Mouse (Mus musculus) embryonic facial prominence, embryonic 11.5 days (tissue): ENCODE measurements around the gene Tulp2. TPM values are rescaled to one million over a fixed set of nuclear protein-coding genes. Genes with fewer than 3 reads are reported as not detected.
A peak's percentile ranks its signal among the peaks of the same experiment; 100 is the strongest.

Experiments
- ATAC-seq: fragments of 200-750 bp; cut with Nextera tagmentation; replicated peaks from 2 replicates; pipeline ENCODE4 v1.8.0; 2017; ENCODE audit warnings: low read depth; ENCODE audit not compliant: insufficient number of reproducible peaks, low FRiP score, low TSS enrichment
- DNase-seq: peaks from one replicate; pipeline ENCODE4 v3.0.0-alpha.2; 2015; ENCODE audit warnings: low spot score
- H3K27ac ChIP-seq: fragments of 300-500 bp; sonication (generic); replicated peaks from 2 replicates; pipeline ENCODE4 v1.5.1; 2014; ENCODE audit warnings: mild to moderate bottlenecking, low read depth, low read length, control low read depth
- H3K27me3 ChIP-seq: fragments of 300-500 bp; sonication (generic); 2 replicates; pipeline ENCODE4 v1.6.1; 2014; ENCODE audit warnings: mild to moderate bottlenecking, low read length, moderate library complexity, mixed read lengths; ENCODE audit not compliant: control insufficient read depth, insufficient read depth
- H3K36me3 ChIP-seq: fragments of 300-500 bp; sonication (generic); replicated peaks from 2 replicates; pipeline ENCODE4 v1.6.1; 2014; ENCODE audit warnings: low read depth, mild to moderate bottlenecking, low read length, moderate library complexity, mixed read lengths; ENCODE audit not compliant: control insufficient read depth, insufficient read depth
- H3K4me1 ChIP-seq: fragments of 300-500 bp; sonication (generic); 2 replicates; pipeline ENCODE4 v1.6.1; 2014; ENCODE audit warnings: low read length, mixed read lengths; ENCODE audit not compliant: control insufficient read depth, insufficient read depth
- H3K4me2 ChIP-seq: fragments of 300-500 bp; sonication (generic); 2 replicates; pipeline ENCODE4 v1.6.1; 2014; ENCODE audit warnings: low read depth, mild to moderate bottlenecking, control low read depth, low read length, moderate library complexity
- H3K4me3 ChIP-seq: fragments of 300-500 bp; sonication (generic); 2 replicates; pipeline ENCODE4 v1.5.1; 2014; ENCODE audit warnings: low read depth, low read length, control low read depth
- H3K9ac ChIP-seq: fragments of 300-500 bp; sonication (generic); replicated peaks from 2 replicates; pipeline ENCODE4 v1.6.1; 2014; ENCODE audit warnings: mild to moderate bottlenecking, control low read depth, low read length
- H3K9me3 ChIP-seq: fragments of 300-500 bp; sonication (generic); replicated peaks from 2 replicates; pipeline ENCODE4 v1.6.1; 2016; ENCODE audit warnings: mild to moderate bottlenecking, low read length, inconsistent platforms, mixed read lengths; ENCODE audit not compliant: control insufficient read depth
- WGBS: fragments of 180-500 bp; shearing (Covaris S2); extraction: QIAGEN DNeasy Blood & Tissue Kit; methylation state at CpG from one replicate; pipeline ENCODE4 v1.1.7; 2014; 5-methylcytosine and 5-hydroxymethylcytosine counted together
- polyA plus RNA-seq: library from polyadenylated mRNA; unstranded; fragments of >200 nt; fragmentation: Nextera tagmentation; extraction: Ambion mirVana; gene quantifications from 2 replicates; pipeline ENCODE4 v1.2.1, GENCODE M21; 2014

Gene Tulp2
- polyA plus RNA-seq = 0.43 and 0.95 TPM in 2 replicates

DNA sequence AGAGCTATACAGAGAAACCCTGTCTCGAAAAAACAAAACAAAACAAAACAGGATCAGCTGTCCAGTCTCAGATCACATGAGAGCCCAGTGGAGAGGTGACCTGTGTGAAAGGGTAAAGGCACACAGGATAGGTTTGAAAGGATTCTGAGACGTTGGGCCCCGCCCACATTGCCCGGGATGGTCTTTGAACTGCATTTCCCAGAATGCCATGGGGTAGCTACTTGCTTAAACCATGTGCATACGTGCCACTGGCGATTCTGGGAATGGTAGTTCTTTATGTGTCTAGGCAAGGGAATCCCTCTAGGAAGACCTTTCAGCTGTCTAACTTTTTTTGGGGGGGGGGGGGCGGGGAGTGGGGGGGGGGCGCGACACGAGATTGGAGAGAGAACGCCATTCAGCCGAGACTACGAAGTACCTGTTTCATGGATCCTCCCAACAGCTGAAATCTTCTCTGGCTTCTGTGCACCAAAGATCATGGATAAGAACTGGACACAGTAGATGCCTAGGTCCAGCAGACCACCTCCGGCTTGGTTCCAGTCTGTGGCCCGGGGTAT, at the start of gene Tulp2:
Tulp2 (plus strand) TSS at position 504 of the 554 bp plus-strand sequence.
- Histone ChIP-seq H3K9me3 (no peaks in the 10 kb centered on the region), H3K4me1 (no peaks in the 10 kb centered on the region), H3K4me3 (no peak within 1 kb of the TSS), H3K36me3 (no peaks in the 10 kb centered on the region), H3K9ac (no peak within 1 kb of the TSS), H3K27ac (no peak within 1 kb of the TSS), H3K27me3 (no peaks in the 10 kb centered on the region), H3K4me2 (no peak within 1 kb of the TSS)
- DNase-seq (peak; percentile 78), ATAC-seq (peak; percentile 64; the same call in 1 of the 2 replicates)
- WGBS = 55% methylated on average over 15 of the region's 15 CpGs

DNA sequence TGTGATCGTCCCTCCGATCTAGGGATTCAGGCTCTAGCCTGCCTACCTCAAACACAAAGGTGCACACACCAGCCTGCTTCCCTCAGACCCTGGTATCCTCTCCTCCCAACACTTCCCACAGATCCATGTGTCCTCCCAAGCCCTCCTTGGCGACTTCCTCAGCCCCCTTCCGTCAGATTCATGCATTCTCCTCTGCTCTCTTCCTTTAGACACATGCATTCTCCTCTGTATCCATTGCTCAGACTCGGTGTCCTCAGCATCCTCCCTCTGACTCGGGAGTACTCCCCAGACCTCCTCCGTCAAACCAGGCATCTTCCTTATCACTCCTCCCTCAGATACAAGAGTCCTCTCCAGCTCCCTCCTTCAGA, 47.9 kb upstream of the Tulp2 start:
- Histone ChIP-seq H3K4me1 (peaks cover 14% of the 10 kb centered on the region), H3K36me3 (peaks cover 2% of the 10 kb centered on the region), H3K9me3 (no peaks in the 10 kb centered on the region), H3K4me3 (peak overlapping the region; percentile 85), H3K27ac (peak overlapping the region; percentile 80), H3K9ac (peak overlapping the region; percentile 88), H3K27me3 (no peaks in the 10 kb centered on the region), H3K4me2 (peak overlapping the region; percentile 95)
- ATAC-seq = no peak
- 2% methylated on average over 7 of the region's 7 CpGs for WGBS
- DNase-seq = no peak

DNA sequence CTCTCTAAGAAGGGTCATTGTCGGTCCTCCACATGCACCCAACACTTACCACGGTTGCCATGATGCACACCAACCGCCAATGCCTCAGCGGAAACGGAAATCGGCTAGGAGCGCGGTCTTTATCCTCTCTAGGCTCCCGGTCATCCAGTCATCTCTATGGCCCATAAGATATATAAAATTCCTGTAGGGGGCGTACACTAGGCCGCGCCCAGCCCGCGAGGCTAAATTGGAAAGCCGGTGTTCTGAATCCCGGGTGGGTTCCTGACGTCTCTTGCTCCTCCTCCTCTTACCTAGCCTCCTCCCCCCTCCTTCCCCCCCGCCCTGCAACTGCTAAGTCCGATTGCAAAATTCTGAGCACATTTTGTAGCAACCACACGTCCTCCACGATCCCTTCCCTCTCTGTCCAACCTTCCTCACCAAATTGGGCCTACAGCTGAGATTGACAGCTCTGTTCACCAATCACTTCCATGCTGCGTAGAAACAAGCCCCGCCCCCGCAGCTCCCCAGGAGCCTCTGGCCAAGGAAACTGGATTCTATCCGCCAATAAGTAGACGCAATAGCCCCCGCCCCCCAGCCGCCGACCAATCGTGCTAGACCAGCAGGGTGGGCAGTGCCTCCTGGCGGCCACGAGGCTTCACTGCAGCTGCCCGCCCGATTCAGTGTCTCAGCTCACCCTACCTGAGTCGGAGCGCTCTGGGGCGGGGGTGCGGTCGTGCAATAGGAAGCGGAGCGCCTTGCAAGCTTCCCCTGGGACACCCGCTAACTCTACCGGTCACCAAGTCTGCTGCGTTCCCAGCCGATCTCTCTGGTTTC, 47.3 kb upstream of the Tulp2 start, which contains the start of gene Gys1:
Gys1 (plus strand) TSS at position 642 of the 813 bp plus-strand sequence.
- ATAC-seq (peak; percentile 94), DNase-seq (peak; percentile 100)
- Histone ChIP-seq H3K9ac (peak within 1 kb of the TSS; percentile 88), H3K27me3 (no peaks in the 10 kb centered on the region), H3K4me3 (peak within 1 kb of the TSS; percentile 85), H3K4me1 (peaks cover 14% of the 10 kb centered on the region), H3K9me3 (no peaks in the 10 kb centered on the region), H3K36me3 (peaks cover 2% of the 10 kb centered on the region), H3K27ac (peak within 1 kb of the TSS; percentile 80), H3K4me2 (peak within 1 kb of the TSS; percentile 95)
- WGBS = under 1% methylated on average over 45 of the region's 45 CpGs

DNA sequence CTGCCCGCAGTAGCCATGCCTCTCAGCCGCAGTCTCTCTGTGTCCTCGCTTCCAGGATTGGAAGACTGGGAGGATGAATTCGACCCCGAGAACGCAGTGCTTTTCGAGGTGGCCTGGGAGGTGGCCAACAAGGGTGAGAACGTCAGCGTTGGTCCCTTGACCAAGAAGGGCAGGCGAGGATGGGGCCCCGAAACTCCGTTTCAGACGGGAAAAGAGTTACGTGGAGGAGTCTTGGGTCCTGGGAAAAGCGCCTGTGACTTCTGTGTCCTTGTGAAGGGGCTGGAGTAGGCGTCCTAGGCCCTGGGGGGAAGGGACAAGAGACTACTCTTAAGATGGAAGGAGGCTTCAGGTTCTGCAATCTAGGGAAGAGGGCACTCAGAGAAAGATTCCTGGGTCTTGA, 46.6 kb upstream of the Tulp2 start:
- Histone ChIP-seq H3K4me1 (peaks cover 14% of the 10 kb centered on the region), H3K4me3 (peak overlapping the region; percentile 85), H3K9me3 (no peaks in the 10 kb centered on the region), H3K27me3 (no peaks in the 10 kb centered on the region), H3K9ac (peak overlapping the region; percentile 71), H3K36me3 (peaks cover 2% of the 10 kb centered on the region), H3K27ac (no peak overlapping the region), H3K4me2 (peak overlapping the region; percentile 69)
- DNase-seq (peak; percentile 47), ATAC-seq (no peak; the same call in 1 of the 2 replicates)
- 3% methylated on average over 16 of the region's 16 CpGs for WGBS

DNA sequence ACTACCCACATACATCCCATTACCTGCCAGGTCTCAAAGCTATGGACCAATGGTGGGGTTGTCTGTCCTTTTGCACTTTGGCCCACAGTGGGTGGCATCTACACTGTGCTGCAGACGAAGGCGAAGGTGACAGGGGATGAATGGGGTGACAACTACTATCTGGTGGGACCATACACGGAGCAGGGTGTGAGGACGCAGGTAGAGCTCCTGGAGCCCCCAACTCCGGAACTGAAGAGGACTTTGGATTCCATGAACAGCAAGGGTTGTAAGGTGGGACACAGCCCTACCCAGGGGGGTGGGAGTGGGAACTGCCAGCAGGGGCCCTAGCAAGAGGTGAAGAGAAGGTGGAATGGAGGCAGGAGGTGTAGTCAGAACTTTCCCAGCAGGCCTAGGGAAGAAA, 45.2 kb upstream of the Tulp2 start:
- Histone ChIP-seq H3K9ac (no peak overlapping the region; the same call in 1 of the 2 replicates), H3K4me3 (no peak overlapping the region), H3K36me3 (no peaks in the 10 kb centered on the region; the same call in 1 of the 2 replicates), H3K9me3 (no peaks in the 10 kb centered on the region), H3K27ac (no peak overlapping the region), H3K27me3 (no peaks in the 10 kb centered on the region), H3K4me1 (peaks cover 14% of the 10 kb centered on the region), H3K4me2 (peak overlapping the region; percentile 13; the same call in 1 of the 2 replicates)
- DNase-seq (no peak), ATAC-seq (no peak)
- WGBS = 95% methylated on average over 5 of the region's 5 CpGs

DNA sequence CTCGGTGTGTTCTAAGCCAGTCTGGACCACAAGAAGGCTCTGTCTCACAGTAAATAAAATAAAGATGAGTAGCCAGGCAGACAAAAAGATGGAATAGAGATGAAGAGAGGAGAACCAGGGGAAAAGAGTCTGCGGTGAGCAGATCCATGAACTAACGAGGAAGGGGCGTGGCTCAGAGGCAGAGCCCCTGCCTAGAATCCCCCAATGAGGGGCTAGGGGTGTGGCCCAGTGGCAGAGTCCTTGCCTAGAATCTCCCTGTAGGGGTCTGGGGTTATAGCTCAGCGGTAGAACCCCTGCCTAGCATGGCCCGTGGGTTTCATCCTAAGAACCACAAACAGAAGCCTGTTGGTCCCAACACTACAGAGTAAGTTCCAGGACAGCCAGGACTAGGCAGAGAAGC, 44.6 kb upstream of the Tulp2 start:
- peak; percentile 64 for DNase-seq
- H3K4me3 ChIP-seq = no peak overlapping the region
- WGBS = 18% methylated on average over 6 of the region's 6 CpGs

DNA sequence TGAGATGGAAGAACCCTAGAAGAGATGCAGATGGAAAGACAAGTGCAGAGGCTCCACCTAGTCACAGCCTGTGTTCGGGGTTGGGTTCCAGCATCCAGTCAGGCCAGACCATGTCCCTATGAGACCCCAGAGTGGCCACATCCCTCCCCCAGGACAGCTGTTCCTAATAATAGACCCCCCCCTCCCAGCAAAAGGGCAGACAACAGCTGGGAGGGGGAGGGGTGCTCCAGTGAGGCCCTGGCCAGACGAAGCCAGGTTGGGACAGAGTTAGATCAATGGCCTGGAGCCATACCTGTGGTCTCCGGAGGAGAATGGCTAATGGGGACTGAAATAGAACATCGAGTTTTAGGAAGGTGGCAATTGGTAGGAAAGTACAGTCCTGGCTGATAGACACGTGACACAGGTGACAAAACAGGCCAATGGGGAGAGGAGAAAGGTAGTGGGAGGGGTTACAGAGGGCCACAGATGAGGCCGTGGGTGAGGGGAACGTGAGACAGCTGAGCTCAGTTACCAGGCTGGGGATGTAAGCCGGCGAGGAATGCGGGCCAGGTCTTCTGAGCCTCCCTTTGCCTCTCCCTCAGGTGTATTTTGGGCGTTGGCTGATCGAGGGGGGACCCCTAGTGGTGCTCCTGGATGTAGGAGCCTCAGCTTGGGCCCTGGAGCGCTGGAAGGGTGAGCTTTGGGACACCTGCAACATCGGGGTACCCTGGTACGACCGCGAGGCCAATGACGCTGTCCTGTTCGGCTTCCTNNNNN, 44.0 kb upstream of the Tulp2 start, which contains the start of gene Ruvbl2:
Ruvbl2 (minus strand) TSS at position 576 of the 756 bp plus-strand sequence.
- no peak within 1 kb of the TSS for H3K4me3 ChIP-seq
- H3K36me3 ChIP-seq = no peaks in the 10 kb centered on the region; the same call in 1 of the 2 replicates
- no peak within 1 kb of the TSS; the same call in 1 of the 2 replicates for H3K9ac ChIP-seq
- peak; percentile 66 for DNase-seq
- ATAC-seq = no peak
- H3K4me1 ChIP-seq = peaks cover 14% of the 10 kb centered on the region
- H3K27ac ChIP-seq = no peak within 1 kb of the TSS
- no peaks in the 10 kb centered on the region for H3K9me3 ChIP-seq
- WGBS = 22% methylated on average over 19 of the region's 19 CpGs
- H3K27me3 ChIP-seq = no peaks in the 10 kb centered on the region
- peak within 1 kb of the TSS; percentile 23 for H3K4me2 ChIP-seq

More for the DNA sequence above, 44.6 kb upstream of the Tulp2 start:
- Histone ChIP-seq H3K9me3 (no peaks in the 10 kb centered on the region), H3K4me1 (peaks cover 14% of the 10 kb centered on the region), H3K27me3 (no peaks in the 10 kb centered on the region), H3K27ac (no peak overlapping the region), H3K9ac (no peak overlapping the region; the same call in 1 of the 2 replicates), H3K4me2 (0 out of 2 replicates have a peak overlapping the region, but pooled peaks have one; percentile 16), H3K36me3 (no peaks in the 10 kb centered on the region; the same call in 1 of the 2 replicates)
- ATAC-seq = no peak
